Mouse (Mus musculus): ENCODE results near the gene Cyb561.
A peak's percentile ranks its signal among the peaks of the same experiment; 100 is the strongest.

Gene Cyb561

GRCm38 (mm10) chr11:105920098-105920785 is 32.9 kb downstream of the Cyb561 start:
- DNase-seq, result no peak

GRCm38 (mm10) chr11:105913580-105913979 is 39.6 kb downstream of the Cyb561 start:
- DNase-seq, result no peak

GRCm38 (mm10) chr11:105911592-105912375 is 41.4 kb downstream of the Cyb561 start:
- DNase-seq, result peak; percentile 77

- no peak for DNase-seq
These were observed 42.0 kb downstream of the Cyb561 start for GRCm38 (mm10) chr11:105911149-105911548.

GRCm38 (mm10) chr11:105909617-105910016 is 43.5 kb downstream of the Cyb561 start:
- no peak for DNase-seq

- no peak for DNase-seq
These were observed 44.2 kb downstream of the Cyb561 start for GRCm38 (mm10) chr11:105908926-105909325.

GRCm38 (mm10) chr11:105907381-105907780 is 45.8 kb downstream of the Cyb561 start:
- DNase-seq, result no peak

GRCm38 (mm10) chr11:105905529-105906213 is 47.5 kb downstream of the Cyb561 start:
- no peak for DNase-seq

GRCm38 (mm10) chr11:105902956-105903355 is 50.2 kb downstream of the Cyb561 start:
- DNase-seq, result no peak

GRCm38 (mm10) chr11:105901501-105901900 is 51.6 kb downstream of the Cyb561 start:
- DNase-seq, result no peak

- no peak for DNase-seq
These were observed 54.0 kb downstream of the Cyb561 start for GRCm38 (mm10) chr11:105899151-105899550.

GRCm38 (mm10) chr11:105887281-105887680 is 65.9 kb downstream of the Cyb561 start:
- no peak for DNase-seq

- DNase-seq, result no peak
These were observed 67.6 kb downstream of the Cyb561 start for GRCm38 (mm10) chr11:105885558-105885957.
